Mouse (Mus musculus) yolk sac, embryonic 10.5 days (tissue): ENCODE results near the gene Tmed1.
A peak's percentile ranks its signal among the peaks of the same experiment; 100 is the strongest.
"Not testable (repeated sequence)": the region's sequence is repeated elsewhere in the genome, so short reads cannot be mapped to it uniquely, and the experiment has no call there.

Experiments used
- DNase-seq: peaks from one replicate; pipeline ENCODE4 v3.0.0-alpha.2; 2017; ENCODE audit warnings: low spot score

The Tmed1 gene

GRCm38 (mm10) chr9:21472913-21473312 is 37.1 kb downstream of the Tmed1 start:
- DNase-seq, result no peak

DNA sequence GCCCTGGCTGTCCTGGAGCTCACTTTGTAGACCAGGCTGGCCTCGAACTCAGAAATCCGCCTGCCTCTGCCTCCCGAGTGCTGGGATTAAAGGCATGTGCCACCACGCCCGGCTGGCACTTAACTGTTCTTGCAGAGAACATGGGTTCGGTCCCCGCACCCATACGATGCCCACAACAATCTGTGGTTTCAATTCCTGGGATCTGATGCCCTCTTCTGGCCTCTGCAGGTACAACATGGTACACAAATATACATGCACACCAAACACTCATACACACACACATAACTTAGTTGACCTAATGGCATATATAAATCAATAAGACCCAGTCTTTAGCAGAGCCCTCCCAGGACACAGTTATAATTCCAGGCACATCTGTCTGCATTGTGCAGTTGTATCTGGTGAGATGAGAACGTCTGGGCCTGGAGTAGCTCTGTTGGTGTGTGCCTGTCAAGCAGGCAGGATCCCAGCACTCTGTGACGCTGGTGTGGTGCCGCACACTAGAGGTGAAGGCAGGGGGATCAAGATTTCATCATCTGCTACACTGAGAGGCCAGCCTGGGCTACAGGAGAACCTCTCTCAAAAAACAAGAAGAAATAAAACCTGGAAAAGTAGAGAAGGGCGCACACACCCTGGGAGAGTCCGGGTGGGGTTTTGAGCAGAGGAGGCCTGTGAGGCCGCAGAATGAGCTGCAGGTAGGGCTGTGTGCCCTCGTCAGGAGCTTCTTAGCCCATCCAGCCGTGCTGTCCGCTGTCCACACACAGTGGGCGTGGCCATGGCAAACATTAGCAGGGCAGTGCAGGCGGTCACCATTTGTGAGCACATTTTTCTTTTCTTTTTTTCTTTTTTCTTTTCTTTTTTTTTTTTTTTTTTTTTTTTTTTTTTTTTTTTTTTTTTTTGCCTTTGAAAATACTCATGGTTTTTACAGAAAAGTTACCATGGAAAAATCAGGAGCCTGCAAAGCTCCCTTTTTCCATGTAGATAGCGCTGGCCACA is 40.7 kb downstream of the Tmed1 start:
- DNase-seq, result no peak

DNA sequence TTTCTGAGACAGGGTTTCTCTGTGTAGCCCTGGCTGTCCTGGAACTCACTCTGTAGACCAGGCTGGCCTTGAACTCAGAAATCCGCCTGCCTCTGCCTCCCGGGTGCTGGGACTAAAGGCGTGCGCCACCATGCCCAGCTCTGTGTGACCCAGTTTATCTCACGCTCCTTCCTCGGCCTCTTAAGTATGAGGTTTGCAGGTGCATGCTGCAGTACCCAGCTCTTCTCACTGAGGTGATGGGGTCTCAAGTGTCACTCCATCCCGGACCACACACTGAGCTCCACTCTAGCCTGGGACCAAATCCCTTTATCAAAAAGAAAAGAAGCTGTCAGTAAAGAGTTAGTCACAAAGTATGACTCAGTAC is 45.5 kb downstream of the Tmed1 start:
- DNase-seq, result not testable (repeated sequence)

- no peak for DNase-seq
Measured at GRCm38 (mm10) chr9:21463766-21464564, 46.1 kb downstream of the Tmed1 start.

GRCm38 (mm10) chr9:21463138-21463590 is 46.9 kb downstream of the Tmed1 start:
- DNase-seq, result peak; percentile 42

GRCm38 (mm10) chr9:21460400-21460940 is 49.6 kb downstream of the Tmed1 start:
- no peak for DNase-seq

GRCm38 (mm10) chr9:21458821-21459220 is 51.2 kb downstream of the Tmed1 start:
- no peak for DNase-seq
